Mouse (Mus musculus): ENCODE measurements around the gene Nif3l1. TPM values are rescaled to one million over a fixed set of nuclear protein-coding genes. Genes with fewer than 3 reads are reported as not detected.

The Nif3l1 gene
- total and polyA plus RNA-seq, 3 experiments, result 28.5 to 32.8 TPM; not detected in 1

- no peak overlapping the region for H3K9ac ChIP-seq (ENCODE audit: control insufficient read depth, low read depth, low read length, poor library complexity, severe bottlenecking)
- H3K27me3 ChIP-seq (ENCODE audit: control insufficient read depth in 1 of 2, insufficient read depth in 2 of 2, low read length in 2 of 2), result no peaks in the 10 kb centered on the region
- H3K79me2 ChIP-seq (ENCODE audit: control insufficient read depth, insufficient read depth, low read length, poor library complexity), result no peaks in the 10 kb centered on the region
- H3K4me1 ChIP-seq (ENCODE audit: control insufficient read depth in 1 of 2, insufficient read depth in 2 of 2, low read length in 2 of 2), result no peaks in the 10 kb centered on the region
- DNase-seq (ENCODE audit: low read depth, low spot score), result no peak
- no peak for TF ChIP-seq MEF2A (IDR thresholded peaks at IDR 0.05; ENCODE audit: extremely low read depth, insufficient replicate concordance, low read depth, low read length, poor library complexity, severe bottlenecking)
- TF ChIP-seq MAX (IDR thresholded peaks at IDR 0.05; ENCODE audit: low read length), result no peak
- no peak for TF ChIP-seq MYB (IDR thresholded peaks at IDR 0.05; ENCODE audit: low read depth, low read length)
- TF ChIP-seq ZNF384 (IDR thresholded peaks at IDR 0.05; ENCODE audit: low read depth, low read length), result no peak
- TF ChIP-seq USF2 (IDR thresholded peaks at IDR 0.05; ENCODE audit: borderline replicate concordance in 1 of 2, insufficient read depth in 1 of 2, low read depth in 1 of 2, low read length in 2 of 2), result no peak
- no peak for TF ChIP-seq POLR2AphosphoS2 (IDR thresholded peaks at IDR 0.05; ENCODE audit: low read length)
- no peak for TF ChIP-seq POLR2AphosphoS5 (IDR thresholded peaks at IDR 0.05; ENCODE audit: borderline replicate concordance, low read depth, low read length)
- TF ChIP-seq BHLHE40 (IDR thresholded peaks at IDR 0.05; ENCODE audit: borderline replicate concordance, low read depth, low read length), result no peak
- no peak for TF ChIP-seq KAT2A (conservative IDR thresholded peaks at IDR 0.05; ENCODE audit: low read depth, low read length)
- TF ChIP-seq JUND (IDR thresholded peaks at IDR 0.05; ENCODE audit: low read depth, low read length), result no peak
- TF ChIP-seq POLR2A (IDR thresholded peaks at IDR 0.05; ENCODE audit: control insufficient read depth in 1 of 2, insufficient read depth in 1 of 2, low read depth in 1 of 2, low read length in 2 of 2, poor library complexity in 1 of 2), result no peak
- TF ChIP-seq TBP (IDR thresholded peaks at IDR 0.05; ENCODE audit: low read depth, low read length), result no peak
- no peak for TF ChIP-seq CHD1 (IDR thresholded peaks at IDR 0.05; ENCODE audit: low read depth, low read length)
- no peak for TF ChIP-seq SMC3 (IDR thresholded peaks at IDR 0.05; ENCODE audit: low read depth, low read length)
- TF ChIP-seq MAZ (IDR thresholded peaks at IDR 0.05; ENCODE audit: low read depth, low read length), result no peak
- no peak for TF ChIP-seq HCFC1 (IDR thresholded peaks at IDR 0.05; ENCODE audit: low read depth, low read length)
- no peak for TF ChIP-seq MAFK (IDR thresholded peaks at IDR 0.05; ENCODE audit: borderline replicate concordance, low read depth, low read length)
- TF ChIP-seq ZC3H11A (IDR thresholded peaks at IDR 0.05; ENCODE audit: low read depth, low read length), result no peak
- no peak for TF ChIP-seq TCF12 (IDR thresholded peaks at IDR 0.05; ENCODE audit: low read depth, low read length)
- TF ChIP-seq ETS1 (IDR thresholded peaks at IDR 0.05; ENCODE audit: low read depth, low read length), result no peak
- no peak overlapping the region for H3K4me3 ChIP-seq (ENCODE audit: control insufficient read depth in 1 of 2, insufficient read depth in 1 of 2, low read depth in 2 of 2, low read length in 2 of 2)
- peaks cover 0 to 19% of the 10 kb centered on the region in 2 experiments; a peak in 3 of 4 replicates for H3K36me3 ChIP-seq (ENCODE audit: control insufficient read depth in 1 of 2, insufficient read depth in 2 of 2, low read length in 2 of 2)
- H3K27ac ChIP-seq (ENCODE audit: control insufficient read depth, low read depth, low read length), result no peak overlapping the region
- no peaks in the 10 kb centered on the region for H3K9me3 ChIP-seq (replicated peaks; ENCODE audit: insufficient read depth, low read length)
Observed at GRCm38 (mm10) chr1:58465042-58465441, 20.1 kb downstream of the Nif3l1 start.

- TF ChIP-seq ZKSCAN1 (IDR thresholded peaks at IDR 0.05; ENCODE audit: low read depth, low read length), result no peak
- no peak for TF ChIP-seq TBP (IDR thresholded peaks at IDR 0.05; ENCODE audit: low read depth, low read length)
- no peak for TF ChIP-seq ZNF384 (IDR thresholded peaks at IDR 0.05; ENCODE audit: low read depth, low read length)
- no peak for TF ChIP-seq MAZ (IDR thresholded peaks at IDR 0.05; ENCODE audit: low read depth, low read length)
- no peak for TF ChIP-seq CTCF (IDR thresholded peaks at IDR 0.05 in 2 of 3, conservative IDR thresholded peaks at IDR 0.05 in 1 of 3; ENCODE audit: control insufficient read depth in 1 of 3, insufficient read depth in 1 of 3, low read depth in 2 of 3, low read length in 3 of 3, poor library complexity in 1 of 3, severe bottlenecking in 1 of 3)
- TF ChIP-seq BHLHE40 (IDR thresholded peaks at IDR 0.05; ENCODE audit: borderline replicate concordance, low read depth, low read length), result no peak
- TF ChIP-seq MYC (IDR thresholded peaks at IDR 0.05; ENCODE audit: low read depth, low read length), result no peak
- TF ChIP-seq KAT2A (conservative IDR thresholded peaks at IDR 0.05; ENCODE audit: low read depth, low read length), result no peak
- no peak for TF ChIP-seq POLR2AphosphoS2 (IDR thresholded peaks at IDR 0.05; ENCODE audit: low read length)
- no peak for TF ChIP-seq ETS1 (IDR thresholded peaks at IDR 0.05; ENCODE audit: low read depth, low read length)
- peaks cover 0 to 17% of the 10 kb centered on the region in 2 experiments; a peak in 3 of 4 replicates for H3K36me3 ChIP-seq (ENCODE audit: control insufficient read depth in 1 of 2, insufficient read depth in 2 of 2, low read length in 2 of 2)
- no peaks in the 10 kb centered on the region for H3K27me3 ChIP-seq (ENCODE audit: control insufficient read depth in 1 of 2, insufficient read depth in 2 of 2, low read length in 2 of 2)
- no peaks in the 10 kb centered on the region for H3K9me3 ChIP-seq (replicated peaks; ENCODE audit: insufficient read depth, low read length)
- no peak overlapping the region for H3K9ac ChIP-seq (ENCODE audit: control insufficient read depth, low read depth, low read length, poor library complexity, severe bottlenecking)
- no peaks in the 10 kb centered on the region for H3K4me1 ChIP-seq (ENCODE audit: control insufficient read depth in 1 of 2, insufficient read depth in 2 of 2, low read length in 2 of 2)
- no peak overlapping the region for H3K27ac ChIP-seq (ENCODE audit: control insufficient read depth, low read depth, low read length)
- H3K79me2 ChIP-seq (ENCODE audit: control insufficient read depth, insufficient read depth, low read length, poor library complexity), result no peaks in the 10 kb centered on the region
- DNase-seq (ENCODE audit: low read depth, low spot score), result no peak
- H3K4me3 ChIP-seq (ENCODE audit: control insufficient read depth in 1 of 2, insufficient read depth in 1 of 2, low read depth in 2 of 2, low read length in 2 of 2), result no peak overlapping the region
Observed at GRCm38 (mm10) chr1:58465561-58465960, 20.6 kb downstream of the Nif3l1 start.
